Mouse (Mus musculus): ENCODE data around the gene Zcchc24. TPM values are rescaled to one million over a fixed set of nuclear protein-coding genes. Genes with fewer than 3 reads are reported as not detected.

The Zcchc24 gene
- polyA plus RNA-seq, 1 experiment: 34.8 TPM

- no peak for TF ChIP-seq CTCF (IDR thresholded peaks at IDR 0.05; ENCODE audit: low read depth, low read length)
- TF ChIP-seq POLR2A (IDR thresholded peaks at IDR 0.05; ENCODE audit: borderline replicate concordance, low read depth, low read length): no peak
- Histone ChIP-seq H3K4me3 (ENCODE audit: insufficient read depth, low read length) (no peak overlapping the region), H3K4me1 (ENCODE audit: control insufficient read depth, insufficient read depth, low read length) (peaks cover under 1% of the 10 kb centered on the region; the same call in 1 of the 2 replicates), H3K27ac (ENCODE audit: insufficient read depth, low read depth, low read length) (no peak overlapping the region)
Measured at GRCm38 (mm10) chr14:25686983-25687901, 81.6 kb downstream of the Zcchc24 start.

DNA sequence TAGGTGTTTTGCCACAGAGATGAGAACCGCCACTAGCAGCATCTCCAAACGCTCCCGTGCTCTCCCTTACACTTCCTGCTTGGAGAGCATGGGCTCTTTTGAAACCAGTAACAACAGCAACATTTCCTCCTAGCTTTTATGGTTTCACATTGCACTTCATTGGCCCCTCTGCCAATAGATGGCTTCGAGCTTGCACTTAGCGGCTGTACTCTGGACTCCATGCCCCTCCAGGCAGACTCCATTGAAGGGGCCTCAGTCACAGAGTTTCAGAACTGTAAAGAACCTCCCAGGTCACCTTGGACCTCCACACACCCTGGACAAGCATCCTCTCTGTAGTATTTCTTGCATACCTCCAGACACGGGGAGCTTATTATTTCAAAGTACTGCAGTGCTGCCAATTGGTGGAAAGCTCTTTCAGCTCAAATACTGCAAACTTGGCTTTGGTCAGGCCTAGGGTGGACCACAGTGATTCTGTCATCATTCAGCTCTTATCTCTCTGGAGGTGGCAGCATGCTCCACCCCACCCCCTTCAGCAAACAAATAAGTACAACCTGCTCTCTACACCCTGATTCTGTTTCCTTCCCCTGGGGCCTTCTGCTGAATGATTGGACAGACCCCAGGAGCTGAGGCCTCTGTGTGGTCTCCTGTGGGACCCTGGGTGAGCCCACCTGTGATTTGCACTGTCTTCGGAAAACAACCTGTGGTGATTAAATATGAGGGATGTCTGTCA lies 82.5 kb downstream of the Zcchc24 start:
- Histone ChIP-seq H3K27ac (ENCODE audit: insufficient read depth, low read depth, low read length) (no peak overlapping the region), H3K4me3 (ENCODE audit: insufficient read depth, low read length) (no peak overlapping the region), H3K4me1 (ENCODE audit: control insufficient read depth, insufficient read depth, low read length) (peaks cover 4% of the 10 kb centered on the region; the same call in 1 of the 2 replicates)
- TF ChIP-seq POLR2A (IDR thresholded peaks at IDR 0.05; ENCODE audit: borderline replicate concordance, low read depth, low read length) (no peak), CTCF (IDR thresholded peaks at IDR 0.05; ENCODE audit: low read depth, low read length) (no peak)

GRCm38 (mm10) chr14:25682020-25682419 lies 86.8 kb downstream of the Zcchc24 start:
- TF ChIP-seq POLR2A (IDR thresholded peaks at IDR 0.05; ENCODE audit: borderline replicate concordance, low read depth, low read length): no peak
- TF ChIP-seq CTCF (IDR thresholded peaks at IDR 0.05; ENCODE audit: low read depth, low read length): no peak
- Histone ChIP-seq H3K4me3 (ENCODE audit: insufficient read depth, low read length) (no peak overlapping the region), H3K4me1 (ENCODE audit: control insufficient read depth, insufficient read depth, low read length) (peaks cover 9% of the 10 kb centered on the region)

GRCm38 (mm10) chr14:25679625-25680024 lies 89.2 kb downstream of the Zcchc24 start:
- TF ChIP-seq CTCF (IDR thresholded peaks at IDR 0.05; ENCODE audit: low read depth, low read length) (no peak), POLR2A (IDR thresholded peaks at IDR 0.05; ENCODE audit: borderline replicate concordance, low read depth, low read length) (no peak)
- Histone ChIP-seq H3K4me3 (ENCODE audit: insufficient read depth, low read length) (no peak overlapping the region), H3K27ac (ENCODE audit: insufficient read depth, low read depth, low read length) (no peak overlapping the region), H3K4me1 (ENCODE audit: control insufficient read depth, insufficient read depth, low read length) (peaks cover 9% of the 10 kb centered on the region)

More at GRCm38 (mm10) chr14:25682020-25682419, 86.8 kb downstream of the Zcchc24 start:
- H3K27ac ChIP-seq (ENCODE audit: insufficient read depth, low read depth, low read length): no peak overlapping the region

DNA sequence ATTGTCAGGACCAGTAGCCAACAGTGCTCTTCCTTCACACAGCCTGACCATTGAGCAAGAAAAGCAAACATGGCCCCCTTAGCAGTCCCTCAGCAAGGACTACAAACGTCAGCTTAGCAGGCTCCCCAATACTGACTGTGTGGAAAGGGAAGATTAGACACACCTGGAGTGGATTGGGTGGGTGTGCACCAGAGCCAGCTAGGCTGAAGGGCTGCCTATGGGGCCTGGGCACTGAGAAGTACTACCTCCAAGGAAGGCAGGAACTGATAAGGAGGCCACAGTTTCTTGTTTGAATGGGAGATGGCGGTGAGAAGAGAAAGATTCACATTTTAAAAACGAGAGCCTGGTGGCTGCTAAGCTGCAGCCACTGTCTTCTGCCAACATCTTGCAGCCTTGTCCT lies 101.3 kb downstream of the Zcchc24 start:
- Histone ChIP-seq H3K27ac (ENCODE audit: insufficient read depth, low read depth, low read length) (no peak overlapping the region), H3K4me3 (ENCODE audit: insufficient read depth, low read length) (no peak overlapping the region), H3K4me1 (ENCODE audit: control insufficient read depth, insufficient read depth, low read length) (peaks cover 15% of the 10 kb centered on the region)
- TF ChIP-seq CTCF (IDR thresholded peaks at IDR 0.05; ENCODE audit: low read depth, low read length): no peak
- no peak for TF ChIP-seq POLR2A (IDR thresholded peaks at IDR 0.05; ENCODE audit: borderline replicate concordance, low read depth, low read length)

DNA sequence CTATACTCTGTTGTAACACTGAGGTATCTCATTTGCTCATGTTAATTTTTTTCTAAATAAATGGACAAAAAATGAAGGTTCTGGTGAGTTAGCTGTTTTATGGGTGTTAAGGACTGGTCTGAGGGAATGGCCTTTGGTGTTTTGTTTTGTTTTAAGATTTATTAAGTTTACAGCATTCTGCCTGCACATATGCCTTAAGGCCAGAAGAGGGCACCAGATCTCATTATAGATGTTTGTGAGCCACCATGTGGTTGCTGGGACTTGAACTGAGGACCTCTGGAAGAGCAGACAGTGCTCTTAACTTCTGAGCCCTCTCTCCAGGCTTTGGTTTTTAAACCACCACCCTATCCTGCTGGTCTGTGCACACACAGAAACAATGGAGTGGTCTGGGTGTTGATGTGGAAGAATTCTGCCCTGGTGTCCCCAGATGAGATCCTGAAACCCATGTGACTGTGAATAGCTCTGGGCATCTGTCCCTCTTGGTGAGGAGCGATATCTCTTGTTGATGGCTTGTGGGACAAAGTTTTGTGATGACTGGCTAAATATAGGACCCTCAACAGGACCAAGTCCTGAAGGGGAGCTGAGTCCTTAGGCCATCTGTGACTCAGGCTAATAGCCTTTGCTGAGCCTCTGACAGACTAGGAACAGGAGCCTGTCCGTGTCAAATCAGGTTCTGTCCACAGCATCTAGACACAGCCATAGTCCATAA lies 102.0 kb downstream of the Zcchc24 start:
- Histone ChIP-seq H3K27ac (ENCODE audit: insufficient read depth, low read depth, low read length) (no peak overlapping the region), H3K4me1 (ENCODE audit: control insufficient read depth, insufficient read depth, low read length) (peaks cover 20% of the 10 kb centered on the region), H3K4me3 (ENCODE audit: insufficient read depth, low read length) (no peak overlapping the region)
- no peak for TF ChIP-seq CTCF (IDR thresholded peaks at IDR 0.05; ENCODE audit: low read depth, low read length)
- TF ChIP-seq POLR2A (IDR thresholded peaks at IDR 0.05; ENCODE audit: borderline replicate concordance, low read depth, low read length): no peak

GRCm38 (mm10) chr14:25665314-25665970 lies 103.4 kb downstream of the Zcchc24 start:
- H3K4me1 ChIP-seq (ENCODE audit: control insufficient read depth, insufficient read depth, low read length): peaks cover 21% of the 10 kb centered on the region
- H3K4me3 ChIP-seq (ENCODE audit: insufficient read depth, low read length): no peak overlapping the region
- TF ChIP-seq POLR2A (IDR thresholded peaks at IDR 0.05; ENCODE audit: borderline replicate concordance, low read depth, low read length) (no peak), CTCF (IDR thresholded peaks at IDR 0.05; ENCODE audit: low read depth, low read length) (no peak)
- H3K27ac ChIP-seq (ENCODE audit: insufficient read depth, low read depth, low read length): no peak overlapping the region

DNA sequence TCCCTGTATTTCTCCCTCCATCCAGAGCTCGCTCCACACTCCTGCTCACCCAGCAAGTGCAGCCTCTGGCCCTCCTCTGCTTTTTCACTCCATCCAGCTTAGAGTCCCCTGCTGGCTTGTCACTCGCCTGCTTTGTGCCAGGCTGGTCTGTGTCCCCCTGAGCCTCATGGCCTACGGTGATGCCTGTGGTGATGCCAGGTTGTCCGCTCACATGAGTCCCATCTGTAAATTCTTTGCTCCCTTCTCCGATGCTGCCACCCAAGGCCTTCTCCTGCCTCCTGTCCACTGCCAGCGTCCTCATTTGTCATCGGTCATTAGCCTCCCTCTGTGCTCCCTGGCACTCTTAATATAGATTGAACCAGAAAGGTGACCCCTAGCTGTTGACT lies 104.5 kb downstream of the Zcchc24 start:
- Histone ChIP-seq H3K27ac (ENCODE audit: insufficient read depth, low read depth, low read length) (0 out of 2 replicates have a peak overlapping the region, but pooled peaks have one; percentile 7), H3K4me1 (ENCODE audit: control insufficient read depth, insufficient read depth, low read length) (peaks cover 28% of the 10 kb centered on the region), H3K4me3 (ENCODE audit: insufficient read depth, low read length) (no peak overlapping the region)
- no peak for TF ChIP-seq POLR2A (IDR thresholded peaks at IDR 0.05; ENCODE audit: borderline replicate concordance, low read depth, low read length)
- TF ChIP-seq CTCF (IDR thresholded peaks at IDR 0.05; ENCODE audit: low read depth, low read length): no peak

Data from bone marrow macrophage, adult 2 months (primary cell).